In genomic region chr11:97829365-97829764, GRCm38 (mm10) we compare ENCODE assay signal across 23 mouse cellular contexts. TPM values are rescaled to one million over a fixed set of nuclear protein-coding genes. Genes with fewer than 3 reads are reported as not detected.
A peak's percentile ranks its signal among the peaks of the same experiment; 100 is the strongest.
DNase-seq lines count a peak whose midpoint lies in the region; ATAC-seq and TF ChIP-seq lines count a peak whose summit lies in the region.
"Had no signal": no experiment of that assay in that cellular context is flagged by ENCODE, and none has a peak within 500 bp of the region (broad histone marks: within the 10 kb centered on the region; RNA-seq: fewer than 3 reads in every experiment).

No protein-coding gene starts in this region.

- 0 out of 2 replicates have a peak, but pooled peaks cover 3% of the 10 kb centered on the region for H3K36me3 ChIP-seq in midbrain, embryonic 11.5 days (ENCODE audit: control insufficient read depth, insufficient read depth, low read length)
- H3K36me3 ChIP-seq in midbrain, postnatal 0 days (ENCODE audit: insufficient read depth, low read length): peaks cover 70% of the 10 kb centered on the region
- H3K36me3 ChIP-seq in liver, embryonic 12.5 days: peaks cover 59% of the 10 kb centered on the region
- H3K36me3 ChIP-seq in splenic B cell, adult 2 months (ENCODE audit: control insufficient read depth, insufficient read depth, low read length, poor library complexity, severe bottlenecking): peaks cover 3% of the 10 kb centered on the region

- H3K4me2 ChIP-seq in midbrain, embryonic 11.5 days: no peak overlapping the region
- no peak overlapping the region for H3K4me2 ChIP-seq in midbrain, postnatal 0 days (ENCODE audit: low read depth, low read length, poor library complexity, severe bottlenecking)
- no peak overlapping the region for H3K4me2 ChIP-seq in liver, embryonic 12.5 days
- H3K4me2 ChIP-seq: embryonic facial prominence, embryonic 15.5 days; midbrain, embryonic 13.5 days; neural tube, embryonic 15.5 days had no signal

- no peak overlapping the region for H3K27ac ChIP-seq in midbrain, embryonic 11.5 days (ENCODE audit: low read depth, low read length)
- no peak overlapping the region for H3K27ac ChIP-seq in midbrain, postnatal 0 days (ENCODE audit: low read depth, low read length)
- H3K27ac ChIP-seq in liver, embryonic 12.5 days: peak overlapping the region; percentile 20; the same call in 1 of the 2 replicates
- H3K27ac ChIP-seq: embryonic facial prominence, embryonic 15.5 days; midbrain, embryonic 13.5 days; neural tube, embryonic 15.5 days had no signal

- H3K4me1 ChIP-seq in midbrain, embryonic 11.5 days (ENCODE audit: control insufficient read depth, insufficient read depth, low read length): no peaks in the 10 kb centered on the region
- no peaks in the 10 kb centered on the region for H3K4me1 ChIP-seq in midbrain, postnatal 0 days (ENCODE audit: insufficient read depth, low read length)
- H3K4me1 ChIP-seq in liver, embryonic 12.5 days: peaks cover 37% of the 10 kb centered on the region

- no peaks in the 10 kb centered on the region for H3K27me3 ChIP-seq in midbrain, embryonic 11.5 days (ENCODE audit: control insufficient read depth, insufficient read depth, low read length)
- H3K27me3 ChIP-seq in midbrain, postnatal 0 days (ENCODE audit: insufficient read depth, low read length): no peaks in the 10 kb centered on the region
- no peaks in the 10 kb centered on the region for H3K27me3 ChIP-seq in liver, embryonic 12.5 days (replicated peaks)
- H3K27me3 ChIP-seq in splenic B cell, adult 2 months (ENCODE audit: control insufficient read depth, insufficient read depth, low read length, poor library complexity, severe bottlenecking): no peaks in the 10 kb centered on the region
- H3K27me3 ChIP-seq: embryonic facial prominence, embryonic 15.5 days; midbrain, embryonic 13.5 days; neural tube, embryonic 15.5 days had no signal

- no peak overlapping the region for H3K4me3 ChIP-seq in midbrain, embryonic 11.5 days (ENCODE audit: low read depth, low read length)
- no peak overlapping the region for H3K4me3 ChIP-seq in midbrain, postnatal 0 days (ENCODE audit: low read depth, low read length)
- H3K4me3 ChIP-seq in liver, embryonic 12.5 days: no peak overlapping the region
- H3K4me3 ChIP-seq: embryonic facial prominence, embryonic 15.5 days; midbrain, embryonic 13.5 days; myocyte; neural tube, embryonic 15.5 days had no signal

- intact Hi-C loops in left cerebral cortex, postnatal 10 days (cut with DNase I): no loop called here

- no peaks in the 10 kb centered on the region for H3K9me3 ChIP-seq in midbrain, embryonic 11.5 days (ENCODE audit: control insufficient read depth, low read length)
- H3K9me3 ChIP-seq in midbrain, postnatal 0 days (ENCODE audit: low read length): no peaks in the 10 kb centered on the region
- no peaks in the 10 kb centered on the region for H3K9me3 ChIP-seq in liver, embryonic 12.5 days (replicated peaks)
- H3K9me3 ChIP-seq: embryonic facial prominence, embryonic 15.5 days; midbrain, embryonic 13.5 days; neural tube, embryonic 15.5 days had no signal

- no peak for TF ChIP-seq CTCF in midbrain, postnatal 0 days (IDR thresholded peaks at IDR 0.05)

- no peak for ATAC-seq in midbrain, embryonic 11.5 days (ENCODE audit: low FRiP score)
- ATAC-seq in midbrain, postnatal 0 days (ENCODE audit: low FRiP score): no peak
- ATAC-seq in liver, embryonic 12.5 days: no peak
- ATAC-seq: midbrain, embryonic 13.5 days had no signal

- 95% methylated on average over 7 of the region's 7 CpGs for WGBS in midbrain, embryonic 11.5 days
- 94% methylated on average over 7 of the region's 7 CpGs for WGBS in midbrain, postnatal 0 days
- WGBS in liver, embryonic 12.5 days (ENCODE audit: insufficient replicate concordance): 57% methylated on average over 7 of the region's 7 CpGs

- DNase-seq in heart, adult 11 months: peak; percentile 90
- no peak for DNase-seq in heart, adult 9 months (ENCODE audit: low spot score in 2 of 2)
- DNase-seq in midbrain, embryonic 11.5 days (ENCODE audit: low spot score, missing footprints): peak; percentile 41
- no peak for DNase-seq in midbrain, postnatal 0 days (ENCODE audit: low spot score)
- DNase-seq in splenic B cell, adult 2 months (ENCODE audit: low read depth, low spot score): peak; percentile 52
- no peak for DNase-seq in adrenal gland, postnatal 4 days (ENCODE audit: low spot score in 2 of 2)
- no peak for DNase-seq in left cerebral cortex, postnatal 10 days (ENCODE audit: extremely low spot score in 1 of 2, low spot score in 2 of 2)
- DNase-seq: adrenal gland, postnatal 10 days; cerebellum, postnatal 36 days; heart, postnatal 10 days; kidney, adult 11 months; right cerebral cortex, postnatal 14 days had no signal

- H3K9ac ChIP-seq in midbrain, embryonic 11.5 days (ENCODE audit: low read length): no peak overlapping the region
- H3K9ac ChIP-seq in midbrain, postnatal 0 days (replicated peaks; ENCODE audit: low read length, poor library complexity, severe bottlenecking): no peak overlapping the region
- H3K9ac ChIP-seq in liver, embryonic 12.5 days: no peak overlapping the region
- H3K9ac ChIP-seq: embryonic facial prominence, embryonic 15.5 days; midbrain, embryonic 13.5 days; neural tube, embryonic 15.5 days had no signal

RNA-seq across cellular contexts. Expression of gene B230217C12Rik, which starts 11.2 kb away (rescaled TPM):
- polyA plus RNA-seq in midbrain, embryonic 11.5 days (2014; fragmentation: Nextera tagmentation; extraction: Ambion mirVana): 14.7 and 17.3 TPM in 2 replicates
- 37.7 and 43.6 TPM in 2 replicates for total RNA-seq in midbrain, postnatal 0 days (2014; rRNA removed)
- 38.2 and 41.8 TPM in 2 replicates for polyA plus RNA-seq in midbrain, postnatal 0 days (2015; fragmentation: Nextera tagmentation; extraction: Ambion mirVana)
- 1.1 and 1.3 TPM in 2 replicates for polyA plus RNA-seq in liver, embryonic 12.5 days (2016; fragmentation: Nextera tagmentation; extraction: Ambion mirVana)
- 1 to 10 TPM; 6.6 to 6.7 TPM for total RNA-seq in adrenal gland, postnatal 4 days (2021)
- 10 to 100 TPM; 40.0 to 45.1 TPM for total RNA-seq in left cerebral cortex, postnatal 10 days (2021)

RNA-seq across cellular contexts. Expression of gene Lasp1, which starts 30.6 kb away (rescaled TPM):
- 52.6 and 59.2 TPM in 2 replicates for polyA plus RNA-seq in midbrain, embryonic 11.5 days (2014; fragmentation: Nextera tagmentation; extraction: Ambion mirVana)
- total RNA-seq in midbrain, postnatal 0 days (2014; rRNA removed): 206 and 216 TPM in 2 replicates
- polyA plus RNA-seq in midbrain, postnatal 0 days (2015; fragmentation: Nextera tagmentation; extraction: Ambion mirVana): 174 and 179 TPM in 2 replicates
- 36.9 and 37.6 TPM in 2 replicates for polyA plus RNA-seq in liver, embryonic 12.5 days (2016; fragmentation: Nextera tagmentation; extraction: Ambion mirVana)
- 100 to 1,000 TPM; 184 to 192 TPM for total RNA-seq in adrenal gland, postnatal 4 days (2021)
- total RNA-seq in left cerebral cortex, postnatal 10 days (2021): 100 to 1,000 TPM; 190 to 203 TPM

RNA-seq across cellular contexts. Expression of gene Rpl23, which starts 47.1 kb away (rescaled TPM):
- 441 and 443 TPM in 2 replicates for polyA plus RNA-seq in midbrain, embryonic 11.5 days (2014; fragmentation: Nextera tagmentation; extraction: Ambion mirVana)
- total RNA-seq in midbrain, postnatal 0 days (2014; rRNA removed): 177 and 224 TPM in 2 replicates
- polyA plus RNA-seq in midbrain, postnatal 0 days (2015; fragmentation: Nextera tagmentation; extraction: Ambion mirVana): 308 and 329 TPM in 2 replicates
- 462 and 473 TPM in 2 replicates for polyA plus RNA-seq in liver, embryonic 12.5 days (2016; fragmentation: Nextera tagmentation; extraction: Ambion mirVana)
- 1,000 to 10,000 TPM; 1,280 to 1,304 TPM for total RNA-seq in adrenal gland, postnatal 4 days (2021)
- 100 to 1,000 TPM; 423 to 456 TPM for total RNA-seq in left cerebral cortex, postnatal 10 days (2021)

RNA-seq across cellular contexts. Expression of gene 1700001P01Rik, which starts 53.6 kb away (rescaled TPM):
- polyA plus RNA-seq in midbrain, embryonic 11.5 days (2014; fragmentation: Nextera tagmentation; extraction: Ambion mirVana): 0.47 and 0.78 TPM in 2 replicates
- total RNA-seq in midbrain, postnatal 0 days (2014; rRNA removed): not detected in 2 replicates
- 0.29 TPM in 1 of 2 replicates, not detected in the other for polyA plus RNA-seq in midbrain, postnatal 0 days (2015; fragmentation: Nextera tagmentation; extraction: Ambion mirVana)
- polyA plus RNA-seq in liver, embryonic 12.5 days (2016; fragmentation: Nextera tagmentation; extraction: Ambion mirVana): not detected in 2 replicates
- under 1 TPM in 1 of 2 experiments, not detected in 1; 0.87 TPM for total RNA-seq in adrenal gland, postnatal 4 days (2021)
- under 1 TPM; 0.60 to 0.63 TPM for total RNA-seq in left cerebral cortex, postnatal 10 days (2021)
- total RNA-seq: gastrocnemius, adult 8-10 months; heart, adult 8-10 months; heart, postnatal 10 days had no signal
- polyA plus RNA-seq: limb, embryonic 11.5 days; spleen, adult 2 months; stomach, embryonic 16.5 days; thymus, postnatal 0 days had no signal

RNA-seq across cellular contexts. Expression of gene Fbxo47, which starts 54.6 kb away (rescaled TPM):
- 0.83 and 0.96 TPM in 2 replicates for polyA plus RNA-seq in midbrain, embryonic 11.5 days (2014; fragmentation: Nextera tagmentation; extraction: Ambion mirVana)
- total RNA-seq in midbrain, postnatal 0 days (2014; rRNA removed): 0.38 and 0.80 TPM in 2 replicates
- 0.33 and 0.88 TPM in 2 replicates for polyA plus RNA-seq in midbrain, postnatal 0 days (2015; fragmentation: Nextera tagmentation; extraction: Ambion mirVana)
- polyA plus RNA-seq in liver, embryonic 12.5 days (2016; fragmentation: Nextera tagmentation; extraction: Ambion mirVana): 0.36 and 0.51 TPM in 2 replicates
- 1 to 10 TPM; 1.2 to 1.8 TPM for total RNA-seq in adrenal gland, postnatal 4 days (2021)
- total RNA-seq in left cerebral cortex, postnatal 10 days (2021): under 1 TPM; 0.63 to 0.86 TPM

Comparison
In these comparisons a context has a peak if more than half of its experiments do, and no peak if none do; other contexts are left out.
1. DNase-seq: peak in heart, adult 11 months (single experiment), midbrain, embryonic 11.5 days (single experiment) and splenic B cell, adult 2 months (single experiment); none in heart, adult 9 months (0 of 2), midbrain, postnatal 0 days (single experiment), adrenal gland, postnatal 4 days (0 of 2) and left cerebral cortex, postnatal 10 days (0 of 2).